Mouse (Mus musculus) embryonic facial prominence, embryonic 13.5 days (tissue): Measurements from ENCODE around the gene Zfp622. TPM values are rescaled to one million over a fixed set of nuclear protein-coding genes. Genes with fewer than 3 reads are reported as not detected.

ENCODE experiments used
- ATAC-seq: fragments of 200-750 bp; cut with Nextera tagmentation; 2 replicates; pipeline ENCODE4 v1.8.0; 2017; ENCODE audit warnings: low read depth; ENCODE audit not compliant: insufficient number of reproducible peaks, insufficient read depth, low FRiP score, low TSS enrichment
- H3K27ac ChIP-seq: fragments of 300-500 bp; sonication (generic); 2 replicates; pipeline ENCODE4 v1.5.1; 2015; ENCODE audit warnings: moderate library complexity, mild to moderate bottlenecking, inconsistent platforms
- H3K27me3 ChIP-seq: fragments of 300-500 bp; sonication (generic); 2 replicates; pipeline ENCODE4 v1.6.1; 2015; ENCODE audit warnings: mild to moderate bottlenecking, inconsistent platforms
- H3K36me3 ChIP-seq: fragments of 300-500 bp; sonication (generic); 2 replicates; pipeline ENCODE4 v1.6.1; 2015; ENCODE audit warnings: mild to moderate bottlenecking, inconsistent platforms
- H3K4me1 ChIP-seq: fragments of 300-500 bp; sonication (generic); 2 replicates; pipeline ENCODE4 v1.6.1; 2015; ENCODE audit warnings: inconsistent platforms
- H3K4me2 ChIP-seq: fragments of 300-500 bp; sonication (generic); 2 replicates; pipeline ENCODE4 v1.6.1; 2015; ENCODE audit warnings: moderate library complexity, mild to moderate bottlenecking, inconsistent platforms
- H3K4me3 ChIP-seq: fragments of 300-500 bp; sonication (generic); 2 replicates; pipeline ENCODE4 v1.5.1; 2015; ENCODE audit warnings: mild to moderate bottlenecking, inconsistent platforms
- H3K9ac ChIP-seq: fragments of 300-500 bp; sonication (generic); 2 replicates; pipeline ENCODE4 v1.6.1; 2015; ENCODE audit warnings: mild to moderate bottlenecking, inconsistent platforms
- H3K9me3 ChIP-seq: fragments of 300-500 bp; sonication (generic); 2 replicates; pipeline ENCODE4 v1.6.1; 2016; ENCODE audit warnings: inconsistent platforms
- WGBS: fragments of 180-500 bp; shearing (Covaris S2); methylation state at CpG from one replicate; pipeline ENCODE4 v1.1.7; 2015; ENCODE audit warnings: mixed read lengths; 5-methylcytosine and 5-hydroxymethylcytosine counted together
- microRNA-seq: library from miRNA; unstranded; fragments of <30 nt; microRNA quantifications from one replicate; pipeline ENCODE4, GENCODE M21; 2016
- polyA plus RNA-seq: library from polyadenylated mRNA; unstranded; fragments of >200 nt; fragmentation: Nextera tagmentation; extraction: Ambion mirVana; gene quantifications from 2 replicates; pipeline ENCODE4 v1.2.1, GENCODE M21; 2015

The Zfp622 gene
- polyA plus RNA-seq, 1 experiment from 2014 or later, result 34.6 TPM

DNA sequence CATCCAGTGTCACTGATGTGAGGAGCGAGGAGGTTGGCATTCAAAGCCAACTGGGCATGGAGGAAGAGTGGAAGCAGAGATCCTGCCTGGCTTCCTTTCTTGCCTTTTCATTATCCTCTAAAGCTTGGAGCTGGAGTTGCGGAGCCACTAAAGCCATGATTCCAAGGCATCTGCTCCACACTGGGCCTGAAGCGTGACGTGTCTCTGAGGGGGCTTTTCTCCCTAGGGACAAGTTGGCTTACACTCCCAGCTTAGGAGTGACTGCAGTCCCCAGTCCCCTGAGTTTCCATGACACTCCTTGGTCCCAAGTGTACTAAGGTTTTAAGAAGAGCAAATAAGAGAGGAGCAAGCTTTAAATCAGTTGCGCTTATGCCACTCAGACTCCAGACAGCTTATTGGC lies 38.5 kb downstream of the Zfp622 start:
- no peaks in the 10 kb centered on the region for H3K9me3 ChIP-seq
- WGBS, result 82% methylated on average over 5 of the region's 5 CpGs
- H3K36me3 ChIP-seq, result no peaks in the 10 kb centered on the region
- H3K27ac ChIP-seq, result no peak overlapping the region
- H3K4me3 ChIP-seq, result no peak overlapping the region
- H3K9ac ChIP-seq, result no peak overlapping the region
- ATAC-seq, result no peak
- H3K4me1 ChIP-seq, result no peaks in the 10 kb centered on the region
- H3K4me2 ChIP-seq, result no peak overlapping the region
- no peaks in the 10 kb centered on the region for H3K27me3 ChIP-seq

DNA sequence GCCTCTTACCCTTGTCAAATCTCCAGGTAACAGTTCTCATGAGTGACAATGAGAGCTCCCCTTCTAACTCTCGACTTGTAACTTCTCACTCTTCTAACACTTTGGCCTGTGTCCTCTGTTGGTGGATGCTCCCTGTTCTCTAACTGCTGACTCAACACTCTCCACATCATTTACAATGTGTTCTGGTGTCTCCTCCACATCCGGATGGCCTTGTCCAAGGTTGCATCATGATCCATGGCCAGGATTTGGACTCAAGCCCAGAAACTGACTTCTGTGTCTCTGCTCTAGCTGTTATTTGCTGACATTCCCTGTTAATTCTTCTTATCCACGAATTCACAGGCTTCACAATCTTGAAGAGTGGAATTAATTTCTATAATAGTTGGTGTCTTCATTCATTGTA lies 47.5 kb downstream of the Zfp622 start:
- Histone ChIP-seq H3K36me3 (no peaks in the 10 kb centered on the region), H3K9me3 (no peaks in the 10 kb centered on the region), H3K27ac (no peak overlapping the region), H3K9ac (no peak overlapping the region), H3K27me3 (no peaks in the 10 kb centered on the region), H3K4me3 (no peak overlapping the region), H3K4me2 (no peak overlapping the region), H3K4me1 (no peaks in the 10 kb centered on the region)
- ATAC-seq, result no peak
- WGBS, result 75% methylated on average over 3 of the region's 3 CpGs

DNA sequence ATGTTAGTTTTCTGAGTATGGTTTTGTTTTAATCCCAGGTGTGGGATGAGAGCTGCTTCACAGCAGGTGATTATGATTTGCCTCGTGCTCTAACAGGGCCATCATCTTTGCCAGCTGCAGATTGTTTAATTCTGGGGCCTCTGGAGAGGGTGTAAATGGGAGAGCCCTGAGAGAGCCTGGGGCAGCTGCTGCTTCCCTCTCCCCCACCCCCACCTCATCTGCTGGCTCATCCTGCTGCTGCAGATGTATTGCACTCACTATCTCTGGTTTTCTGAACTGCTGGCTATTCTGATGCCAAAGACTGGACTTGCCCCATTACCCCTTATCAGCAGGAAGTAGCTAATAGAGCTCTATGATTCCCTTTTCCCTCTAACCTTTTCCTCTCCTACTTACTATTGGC lies 56.4 kb downstream of the Zfp622 start:
- 12% methylated on average over 1 of the region's 1 CpGs for WGBS
- Histone ChIP-seq H3K36me3 (no peaks in the 10 kb centered on the region), H3K27ac (no peak overlapping the region), H3K4me1 (no peaks in the 10 kb centered on the region), H3K4me2 (no peak overlapping the region), H3K4me3 (no peak overlapping the region), H3K9me3 (no peaks in the 10 kb centered on the region), H3K9ac (no peak overlapping the region), H3K27me3 (no peaks in the 10 kb centered on the region)
- ATAC-seq, result no peak

DNA sequence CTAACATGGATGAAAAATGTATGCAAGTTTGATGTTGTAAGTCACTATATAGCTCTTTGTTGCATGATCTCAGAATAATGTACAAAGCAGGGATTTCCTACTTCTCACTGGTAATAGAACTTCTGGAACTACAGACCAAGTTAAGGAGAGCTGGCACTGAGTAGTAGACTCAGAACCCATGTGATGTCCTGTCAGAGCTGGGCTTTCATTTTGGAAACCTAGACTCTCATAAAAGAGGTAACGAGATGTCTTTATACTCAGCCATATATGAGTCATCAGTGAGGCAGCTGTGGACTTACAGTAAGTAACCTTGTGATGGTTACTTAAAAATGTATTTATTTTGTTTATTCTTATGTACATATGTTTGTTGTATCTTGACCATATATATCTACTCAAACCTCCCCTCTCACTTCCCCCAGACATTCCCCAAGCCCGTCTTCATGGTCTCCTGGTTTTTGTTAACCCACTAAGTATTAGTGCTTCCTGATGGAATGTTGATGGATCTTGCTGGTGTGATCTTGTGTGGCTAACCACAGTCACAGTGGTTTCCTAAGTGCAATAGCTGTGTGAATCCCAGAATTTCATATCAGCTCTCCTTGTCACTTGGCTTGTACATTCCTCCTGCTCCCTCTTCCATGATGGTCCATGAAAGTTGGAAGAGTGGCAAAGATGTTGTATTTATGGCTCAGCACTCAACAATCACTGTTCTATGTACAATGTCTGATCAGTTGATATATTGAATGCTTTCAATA lies 57.2 kb downstream of the Zfp622 start:
- ATAC-seq, result no peak
- no peaks in the 10 kb centered on the region for H3K9me3 ChIP-seq
- no peak overlapping the region for H3K4me3 ChIP-seq
- H3K27ac ChIP-seq, result no peak overlapping the region
- 76% methylated on average over 2 of the region's 2 CpGs for WGBS
- no peaks in the 10 kb centered on the region for H3K4me1 ChIP-seq
- H3K9ac ChIP-seq, result no peak overlapping the region
- H3K36me3 ChIP-seq, result no peaks in the 10 kb centered on the region
- H3K4me2 ChIP-seq, result no peak overlapping the region
- H3K27me3 ChIP-seq, result no peaks in the 10 kb centered on the region

Small RNA genes within 50 kb of the gene (microRNA-seq; reads per million reads assigned to microRNA genes)
- not detected for gene Mir7212

Other genes with a start within 250 kb of the Zfp622 start
- 4.7 and 5.5 TPM in 2 replicates for gene Retreg1, start 141.2 kb upstream of the Zfp622 start, polyA plus RNA-seq